Mouse (Mus musculus): ENCODE measurements around the gene Sart1. TPM values are rescaled to one million over a fixed set of nuclear protein-coding genes. Genes with fewer than 3 reads are reported as not detected.

Sart1 gene
- polyA plus RNA-seq (2012; ENCODE audit: insufficient read depth, insufficient read length, missing spikeins): 30.8 and 31.2 TPM in 2 replicates

- Histone ChIP-seq H3K27ac (replicated peaks; ENCODE audit: low read depth, low read length) (peak within 1 kb of the TSS; percentile 83), H3K4me1 (ENCODE audit: control insufficient read depth, insufficient read depth, insufficient read length, low read length) (peaks cover 14% of the 10 kb centered on the region; the same call in 1 of the 2 replicates), H3K4me3 (ENCODE audit: insufficient read depth, low read depth, low read length) (peak within 1 kb of the TSS; percentile 92)
Observed at GRCm38 (mm10) chr19:5388588-5389242, at the start of gene Sart1. TSS of gene Sart1 (minus strand) at chr19:5388703.

- peaks cover 4% of the 10 kb centered on the region; the same call in 1 of the 2 replicates for H3K4me1 ChIP-seq (ENCODE audit: control insufficient read depth, insufficient read depth, insufficient read length, low read length)
- H3K27ac ChIP-seq (replicated peaks; ENCODE audit: low read depth, low read length): peak overlapping the region; percentile 63
- H3K4me3 ChIP-seq (ENCODE audit: insufficient read depth, low read depth, low read length): peak overlapping the region; percentile 55; the same call in 1 of the 2 replicates
Observed at GRCm38 (mm10) chr19:5433951-5434350, 45.4 kb upstream of the Sart1 start.

DNA sequence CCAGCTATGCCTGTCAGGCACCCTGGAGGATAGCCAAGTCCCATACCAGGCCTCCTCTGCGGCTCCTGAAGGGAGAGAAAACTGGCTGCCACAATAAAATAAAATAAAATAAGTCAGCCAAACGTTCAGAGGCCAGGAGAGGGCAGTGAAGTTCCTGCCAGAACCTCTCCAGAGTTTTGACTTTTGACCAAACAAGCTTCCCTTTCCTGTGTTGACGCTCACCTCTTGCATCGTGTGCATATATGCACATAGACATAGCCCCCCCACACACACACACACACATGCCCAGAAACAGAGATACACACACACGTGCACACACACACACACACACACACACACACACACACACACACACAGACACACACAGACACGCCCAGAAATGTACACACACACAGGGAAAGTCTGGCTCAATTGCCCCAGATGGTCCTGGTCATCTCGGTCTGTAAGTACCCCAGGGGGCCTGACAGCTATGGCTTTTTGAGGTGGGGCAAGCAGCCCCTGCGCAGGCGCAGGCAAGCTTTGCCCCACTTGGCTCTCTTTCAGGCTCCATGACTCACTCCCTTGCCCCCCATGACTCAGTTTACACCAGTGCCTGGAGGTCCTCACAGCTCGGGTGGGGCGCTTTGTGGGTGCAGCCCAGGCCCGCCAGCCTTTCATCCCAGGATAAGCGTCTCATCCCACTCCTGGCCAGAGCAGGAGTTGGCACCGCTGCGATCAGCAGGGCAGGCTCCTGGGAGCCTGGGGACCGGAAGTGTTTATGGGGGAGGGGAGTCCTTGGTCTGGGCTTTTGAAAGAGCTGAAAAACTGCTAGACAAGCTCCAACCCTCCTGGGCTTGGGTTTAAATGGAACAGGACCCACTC is 44.7 kb upstream of the Sart1 start:
- Histone ChIP-seq H3K4me3 (ENCODE audit: insufficient read depth, low read depth, low read length) (peak overlapping the region; percentile 55), H3K27ac (replicated peaks; ENCODE audit: low read depth, low read length) (peak overlapping the region; percentile 63), H3K4me1 (ENCODE audit: control insufficient read depth, insufficient read depth, insufficient read length, low read length) (peaks cover 4% of the 10 kb centered on the region; the same call in 1 of the 2 replicates)

GRCm38 (mm10) chr19:5431911-5432464 is 43.5 kb upstream of the Sart1 start:
- Histone ChIP-seq H3K4me3 (ENCODE audit: insufficient read depth, low read depth, low read length) (no peak overlapping the region), H3K4me1 (ENCODE audit: control insufficient read depth, insufficient read depth, insufficient read length, low read length) (peaks cover 4% of the 10 kb centered on the region; the same call in 1 of the 2 replicates), H3K27ac (replicated peaks; ENCODE audit: low read depth, low read length) (no peak overlapping the region)

GRCm38 (mm10) chr19:5430408-5430807 is 41.9 kb upstream of the Sart1 start:
- Histone ChIP-seq H3K27ac (replicated peaks; ENCODE audit: low read depth, low read length) (no peak overlapping the region), H3K4me1 (ENCODE audit: control insufficient read depth, insufficient read depth, insufficient read length, low read length) (peaks cover 14% of the 10 kb centered on the region), H3K4me3 (ENCODE audit: insufficient read depth, low read depth, low read length) (no peak overlapping the region)

DNA sequence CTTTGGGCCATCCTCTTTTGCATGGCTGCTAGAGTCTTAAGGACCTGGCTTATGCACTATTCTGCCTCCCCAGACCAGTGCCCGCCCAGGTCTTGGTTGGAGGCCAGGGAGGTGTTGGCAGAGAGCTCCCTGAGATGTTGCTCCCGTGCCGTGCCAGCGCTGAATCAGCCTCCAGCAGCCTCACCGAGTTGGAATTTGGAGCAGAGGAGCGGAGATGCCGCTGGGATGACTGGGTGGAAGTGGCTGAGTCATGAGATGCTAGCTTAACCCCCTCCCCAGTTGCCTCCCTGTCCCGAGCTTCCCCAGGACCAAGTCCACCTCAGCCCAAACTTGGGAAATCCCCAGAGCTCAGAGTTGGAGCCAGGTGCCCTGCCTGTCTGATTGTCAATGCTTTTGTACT is 41.3 kb upstream of the Sart1 start:
- H3K4me3 ChIP-seq (ENCODE audit: insufficient read depth, low read depth, low read length): no peak overlapping the region
- no peak overlapping the region for H3K27ac ChIP-seq (replicated peaks; ENCODE audit: low read depth, low read length)
- H3K4me1 ChIP-seq (ENCODE audit: control insufficient read depth, insufficient read depth, insufficient read length, low read length): peaks cover 14% of the 10 kb centered on the region

- H3K27ac ChIP-seq (replicated peaks; ENCODE audit: low read depth, low read length): no peak overlapping the region
- H3K4me1 ChIP-seq (ENCODE audit: control insufficient read depth, insufficient read depth, insufficient read length, low read length): peaks cover 14% of the 10 kb centered on the region
- H3K4me3 ChIP-seq (ENCODE audit: insufficient read depth, low read depth, low read length): no peak overlapping the region
Observed at GRCm38 (mm10) chr19:5429219-5429618, 40.7 kb upstream of the Sart1 start.

- Histone ChIP-seq H3K4me3 (ENCODE audit: insufficient read depth, low read depth, low read length) (no peak overlapping the region), H3K27ac (replicated peaks; ENCODE audit: low read depth, low read length) (no peak overlapping the region), H3K4me1 (ENCODE audit: control insufficient read depth, insufficient read depth, insufficient read length, low read length) (peaks cover 18% of the 10 kb centered on the region)
Observed at GRCm38 (mm10) chr19:5428083-5428482, 39.6 kb upstream of the Sart1 start.

DNA sequence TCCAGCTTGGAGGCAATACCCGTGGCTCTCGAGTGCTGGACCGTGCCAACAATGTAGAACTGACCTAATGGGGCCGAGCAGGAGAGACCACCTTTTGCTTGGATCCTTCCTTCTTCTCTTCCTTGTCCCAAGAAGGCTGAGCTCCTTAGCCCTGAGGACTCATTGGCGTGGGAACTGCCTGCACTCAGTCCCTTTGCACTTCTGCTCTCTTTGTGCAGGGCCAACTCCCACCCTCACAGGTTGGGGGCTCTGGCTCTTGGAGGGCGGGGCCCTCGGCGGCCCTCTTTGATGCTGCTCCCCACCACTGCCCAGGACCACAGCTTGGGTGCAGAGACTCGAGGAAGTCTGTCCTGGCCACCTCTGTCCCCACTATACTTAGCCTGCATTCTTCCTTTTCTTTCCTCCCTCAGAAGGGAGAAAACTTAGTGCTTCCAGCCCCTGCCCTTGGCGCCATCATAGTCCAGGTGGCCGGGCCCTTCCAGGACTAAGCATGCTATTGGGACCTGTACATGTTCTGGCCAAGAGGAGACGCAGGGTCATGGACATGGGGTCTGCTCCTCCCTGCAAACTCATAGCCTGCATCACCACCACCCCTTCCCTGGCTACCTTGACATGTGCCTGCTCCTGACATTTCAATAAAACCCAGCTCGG is 38.3 kb upstream of the Sart1 start:
- H3K4me3 ChIP-seq (ENCODE audit: insufficient read depth, low read depth, low read length): peak overlapping the region; percentile 91
- no peak overlapping the region for H3K27ac ChIP-seq (replicated peaks; ENCODE audit: low read depth, low read length)
- peaks cover 17% of the 10 kb centered on the region for H3K4me1 ChIP-seq (ENCODE audit: control insufficient read depth, insufficient read depth, insufficient read length, low read length)

- Histone ChIP-seq H3K27ac (replicated peaks; ENCODE audit: low read depth, low read length) (peak overlapping the region; percentile 92; the same call in 1 of the 2 replicates), H3K4me3 (ENCODE audit: insufficient read depth, low read depth, low read length) (peak overlapping the region; percentile 91), H3K4me1 (ENCODE audit: control insufficient read depth, insufficient read depth, insufficient read length, low read length) (peaks cover 17% of the 10 kb centered on the region)
Observed at GRCm38 (mm10) chr19:5425906-5426565, 37.5 kb upstream of the Sart1 start.

GRCm38 (mm10) chr19:5424782-5425741 is 36.6 kb upstream of the Sart1 start, which contains the start of the genes Drap1 and AI837181:
TSS of gene Drap1 (minus strand) at chr19:5424979.
TSS of gene AI837181 (plus strand) at chr19:5425144.
- peak within 1 kb of the TSS; percentile 91 for H3K4me3 ChIP-seq (ENCODE audit: insufficient read depth, low read depth, low read length)
- peak within 1 kb of the TSS; percentile 92 for H3K27ac ChIP-seq (replicated peaks; ENCODE audit: low read depth, low read length)
- peaks cover 17% of the 10 kb centered on the region for H3K4me1 ChIP-seq (ENCODE audit: control insufficient read depth, insufficient read depth, insufficient read length, low read length)

DNA sequence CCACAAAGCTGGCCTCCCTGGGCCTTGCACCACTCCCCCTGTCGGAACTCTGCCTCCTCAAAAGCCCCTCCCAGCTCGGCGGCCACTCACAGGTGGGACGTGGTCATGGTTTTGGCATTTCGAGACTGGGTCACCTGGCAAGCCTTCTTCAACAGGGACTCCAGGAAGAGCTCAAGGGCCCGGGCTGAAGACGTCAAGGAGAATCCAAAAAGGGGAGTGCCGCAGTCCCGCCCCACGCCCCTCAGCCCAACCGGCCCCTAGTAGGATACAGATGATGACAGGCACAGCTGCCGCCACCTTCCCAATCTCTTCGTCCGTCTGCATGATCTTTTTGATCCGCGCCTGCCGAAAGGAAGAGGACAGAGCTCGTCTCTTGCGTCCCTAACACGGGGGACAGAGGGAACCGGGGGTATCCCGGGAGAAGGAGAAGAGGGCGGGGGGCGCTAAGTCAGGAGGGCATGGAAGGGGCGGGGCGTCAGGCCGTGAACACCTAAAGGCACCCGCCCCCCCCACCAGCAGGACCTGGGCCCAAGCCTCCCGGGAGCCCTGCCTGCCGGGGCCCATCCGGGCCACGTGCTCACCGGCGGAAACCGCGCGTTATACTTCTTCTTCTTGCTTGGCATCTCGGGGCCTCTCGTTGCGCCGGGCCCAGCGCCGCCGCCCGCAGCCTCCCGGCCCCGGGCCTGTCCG is 35.7 kb upstream of the Sart1 start:
- H3K4me3 ChIP-seq (ENCODE audit: insufficient read depth, low read depth, low read length): peak overlapping the region; percentile 76

DNA sequence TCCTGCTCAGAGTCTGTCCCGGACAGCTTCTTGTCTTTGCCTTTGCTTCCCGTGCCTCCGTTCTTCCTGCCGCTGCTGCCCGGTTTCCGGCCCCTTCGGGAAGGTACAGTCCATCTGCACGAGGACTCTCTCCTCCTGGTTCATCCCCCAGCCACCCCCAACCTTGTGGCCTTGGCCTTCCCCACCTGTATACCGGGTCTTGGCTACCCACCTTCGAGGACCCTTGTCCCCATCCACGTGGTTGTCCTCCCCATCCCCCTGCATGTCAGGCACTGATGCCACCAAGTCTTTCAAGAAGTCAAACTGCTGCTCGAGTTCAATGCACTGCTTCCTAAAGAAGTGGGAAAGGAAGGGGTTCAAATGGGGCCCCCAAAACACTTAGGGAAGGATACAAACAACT is 35.1 kb upstream of the Sart1 start:
- H3K27ac ChIP-seq (replicated peaks; ENCODE audit: low read depth, low read length): no peak overlapping the region
- peak overlapping the region; percentile 76 for H3K4me3 ChIP-seq (ENCODE audit: insufficient read depth, low read depth, low read length)
- peaks cover 17% of the 10 kb centered on the region for H3K4me1 ChIP-seq (ENCODE audit: control insufficient read depth, insufficient read depth, insufficient read length, low read length)

More for the DNA sequence above, 35.7 kb upstream of the Sart1 start:
- peaks cover 17% of the 10 kb centered on the region for H3K4me1 ChIP-seq (ENCODE audit: control insufficient read depth, insufficient read depth, insufficient read length, low read length)
- peak overlapping the region; percentile 67 for H3K27ac ChIP-seq (replicated peaks; ENCODE audit: low read depth, low read length)

Measured in brown adipose tissue, adult 24 weeks (tissue).